Mouse (Mus musculus): ENCODE measurements around the gene Enpp3.

The Enpp3 gene

GRCm38 (mm10) chr10:24823265-24823664 lies 19.4 kb downstream of the Enpp3 start:
- in situ Hi-C loops (cut with MboI, MseI), result no loop called here

- in situ Hi-C loops (cut with MboI, MseI), result no loop called here
These were observed 19.8 kb downstream of the Enpp3 start for GRCm38 (mm10) chr10:24822842-24823241.

GRCm38 (mm10) chr10:24821990-24822676 lies 20.5 kb downstream of the Enpp3 start:
- in situ Hi-C loops (cut with MboI, MseI), result no loop called here

GRCm38 (mm10) chr10:24819526-24819925 lies 23.1 kb downstream of the Enpp3 start:
- in situ Hi-C loops (cut with MboI, MseI), result no loop called here

GRCm38 (mm10) chr10:24810639-24811038 lies 32.0 kb downstream of the Enpp3 start:
- in situ Hi-C loops (cut with MboI, MseI), result no loop called here

GRCm38 (mm10) chr10:24806756-24807155 lies 35.9 kb downstream of the Enpp3 start:
- in situ Hi-C loops (cut with MboI, MseI), result loop anchor here (10.0 kb wide), 1 partner anchor 428 kb away; no protein-coding TSS in a partner anchor

GRCm38 (mm10) chr10:24805876-24806275 lies 36.7 kb downstream of the Enpp3 start:
- in situ Hi-C loops (cut with MboI, MseI), result loop anchor here (10.0 kb wide), 1 partner anchor 429 kb away; no protein-coding TSS in a partner anchor

- in situ Hi-C loops (cut with MboI, MseI), result loop anchor here (10.0 kb wide), 1 partner anchor 430 kb away; no protein-coding TSS in a partner anchor
These were observed 37.5 kb downstream of the Enpp3 start for GRCm38 (mm10) chr10:24805173-24805572.

GRCm38 (mm10) chr10:24802742-24803244 lies 39.8 kb downstream of the Enpp3 start:
- in situ Hi-C loops (cut with MboI, MseI), result loop anchor here (10.0 kb wide), 1 partner anchor 432 kb away; no protein-coding TSS in a partner anchor

- in situ Hi-C loops (cut with MboI, MseI), result loop anchor here (10.0 kb wide), 1 partner anchor 433 kb away; no protein-coding TSS in a partner anchor
These were observed 40.8 kb downstream of the Enpp3 start for GRCm38 (mm10) chr10:24801796-24802195.

GRCm38 (mm10) chr10:24797246-24797645 lies 45.4 kb downstream of the Enpp3 start:
- in situ Hi-C loops (cut with MboI, MseI), result no loop called here

GRCm38 (mm10) chr10:24792756-24793155 lies 49.9 kb downstream of the Enpp3 start:
- in situ Hi-C loops (cut with MboI, MseI), result no loop called here

GRCm38 (mm10) chr10:24789747-24790545 lies 52.7 kb downstream of the Enpp3 start:
- in situ Hi-C loops (cut with MboI, MseI), result no loop called here

- in situ Hi-C loops (cut with MboI, MseI), result no loop called here
These were observed 57.3 kb downstream of the Enpp3 start for GRCm38 (mm10) chr10:24785345-24785744.

GRCm38 (mm10) chr10:24784624-24785276 lies 57.9 kb downstream of the Enpp3 start:
- in situ Hi-C loops (cut with MboI, MseI), result no loop called here

- in situ Hi-C loops (cut with MboI, MseI), result no loop called here
These were observed 58.7 kb downstream of the Enpp3 start for GRCm38 (mm10) chr10:24783946-24784345.

GRCm38 (mm10) chr10:24778643-24779020 lies 64.0 kb downstream of the Enpp3 start:
- in situ Hi-C loops (cut with MboI, MseI), result no loop called here

- in situ Hi-C loops (cut with MboI, MseI), result no loop called here
These were observed 64.5 kb downstream of the Enpp3 start for GRCm38 (mm10) chr10:24777916-24778642.

GRCm38 (mm10) chr10:24769496-24769895 lies 73.1 kb downstream of the Enpp3 start:
- in situ Hi-C loops (cut with MboI, MseI), result no loop called here

- in situ Hi-C loops (cut with MboI, MseI), result no loop called here
These were observed 74.9 kb downstream of the Enpp3 start for GRCm38 (mm10) chr10:24767695-24768094.

GRCm38 (mm10) chr10:24766061-24766460 lies 76.6 kb downstream of the Enpp3 start:
- in situ Hi-C loops (cut with MboI, MseI), result no loop called here
